Mouse (Mus musculus) gonadal fat pad, adult 2 months (tissue): Measurements from ENCODE around the gene Kcnk1. TPM values are rescaled to one million over a fixed set of nuclear protein-coding genes. Genes with fewer than 3 reads are reported as not detected.

Source experiments
- DNase-seq: peaks from one replicate; pipeline ENCODE4 v3.0.0-alpha.2; 2012; ENCODE audit warnings: low read depth
- polyA plus RNA-seq: library from polyadenylated mRNA; depleted of rRNA; stranded (reverse); fragments of >200 nt; gene quantifications from 2 replicates; pipeline ENCODE4 v1.2.3, GENCODE M21; 2012; rRNA removed

The Kcnk1 gene
- 284 and 319 TPM in 2 replicates for polyA plus RNA-seq

- no peak for DNase-seq
These were observed at the start of gene Kcnk1 for GRCm38 (mm10) chr8:125995101-125995986. Gene Kcnk1 (plus strand): TSS chr8:125995170.

- DNase-seq = no peak
These were observed 46.2 kb upstream of the Kcnk1 start for GRCm38 (mm10) chr8:125948696-125949308.

- DNase-seq = peak; percentile 55
These were observed 44.7 kb upstream of the Kcnk1 start for GRCm38 (mm10) chr8:125950007-125950940.

GRCm38 (mm10) chr8:125955671-125956070 is 39.3 kb upstream of the Kcnk1 start:
- DNase-seq = no peak

- no peak for DNase-seq
These were observed 38.2 kb upstream of the Kcnk1 start for GRCm38 (mm10) chr8:125956796-125957195.

GRCm38 (mm10) chr8:125957226-125957993 is 37.6 kb upstream of the Kcnk1 start:
- no peak for DNase-seq

- DNase-seq = no peak
These were observed 37.0 kb upstream of the Kcnk1 start for GRCm38 (mm10) chr8:125957994-125958368.

- DNase-seq = no peak
These were observed 35.6 kb upstream of the Kcnk1 start for GRCm38 (mm10) chr8:125959363-125959771.

- DNase-seq = no peak
These were observed 34.9 kb upstream of the Kcnk1 start for GRCm38 (mm10) chr8:125960037-125960436.

- DNase-seq = no peak
These were observed 33.2 kb upstream of the Kcnk1 start for GRCm38 (mm10) chr8:125961790-125962189.

- no peak for DNase-seq
These were observed 31.2 kb upstream of the Kcnk1 start for GRCm38 (mm10) chr8:125963807-125964211.

GRCm38 (mm10) chr8:125971336-125971735 is 23.6 kb upstream of the Kcnk1 start:
- DNase-seq = no peak

- DNase-seq = no peak
These were observed 19.0 kb upstream of the Kcnk1 start for GRCm38 (mm10) chr8:125975981-125976380.

GRCm38 (mm10) chr8:125980826-125981225 is 14.1 kb upstream of the Kcnk1 start:
- DNase-seq = no peak

- DNase-seq = no peak
These were observed 11.5 kb upstream of the Kcnk1 start for GRCm38 (mm10) chr8:125983515-125983914.

- peak; percentile 52 for DNase-seq
These were observed 10.8 kb upstream of the Kcnk1 start for GRCm38 (mm10) chr8:125984140-125984539.

- no peak for DNase-seq
These were observed 9.6 kb upstream of the Kcnk1 start for GRCm38 (mm10) chr8:125985364-125985763.

GRCm38 (mm10) chr8:125986999-125987589 is 7.9 kb upstream of the Kcnk1 start:
- no peak for DNase-seq

GRCm38 (mm10) chr8:125987996-125988395 is 7.0 kb upstream of the Kcnk1 start:
- no peak for DNase-seq

- DNase-seq = no peak
These were observed 1.3 kb upstream of the Kcnk1 start for GRCm38 (mm10) chr8:125993636-125994035.
